In the genomic region with DNA sequence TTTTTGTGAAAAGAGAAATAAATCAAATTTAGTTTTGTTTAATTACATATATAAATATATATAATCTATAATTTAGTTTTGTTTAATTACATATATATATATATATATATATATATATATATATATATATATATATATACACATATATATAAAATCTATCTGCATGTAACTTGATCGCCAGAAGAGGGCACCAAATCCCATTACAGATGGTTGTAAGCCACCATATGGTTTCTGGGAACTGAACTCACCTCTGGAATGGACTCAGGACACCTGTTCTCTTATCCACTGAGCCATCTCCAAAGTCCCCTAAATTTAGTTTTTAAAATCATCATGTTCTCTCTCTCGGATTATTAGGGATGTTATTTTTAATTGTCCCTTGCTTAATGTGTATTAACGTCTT, we compare ENCODE assay signal across 12 mouse cellular contexts. TPM values are rescaled to one million over a fixed set of nuclear protein-coding genes. Genes with fewer than 3 reads are reported as not detected.
DNase-seq lines count a peak whose midpoint lies in the region; ATAC-seq and TF ChIP-seq lines count a peak whose summit lies in the region.
"Had no signal": no experiment of that assay in that cellular context is flagged by ENCODE, and none has a peak within 500 bp of the region (broad histone marks: within the 10 kb centered on the region; RNA-seq: fewer than 3 reads in every experiment).

No protein-coding gene starts in this region.

- no peaks in the 10 kb centered on the region for H3K4me1 ChIP-seq in lung, embryonic 14.5 days (ENCODE audit: insufficient read depth)
- no peaks in the 10 kb centered on the region; a peak in 1 of 4 replicates for H3K4me1 ChIP-seq in MEL (ENCODE audit: control insufficient read depth in 1 of 2, insufficient read depth in 2 of 2, low read length in 2 of 2)
- no peaks in the 10 kb centered on the region for H3K4me1 ChIP-seq in liver, postnatal 0 days (ENCODE audit: insufficient read depth)
- H3K4me1 ChIP-seq: limb, embryonic 12.5 days had no signal

- no peaks in the 10 kb centered on the region for H3K79me2 ChIP-seq in MEL (ENCODE audit: control insufficient read depth, insufficient read depth, low read length, poor library complexity)

- 41% methylated on average over 3 of the region's 3 CpGs for WGBS in lung, embryonic 14.5 days
- WGBS in liver, postnatal 0 days (ENCODE audit: insufficient replicate concordance), result 49% methylated on average over 3 of the region's 3 CpGs

- TF ChIP-seq RAD21 in MEL (IDR thresholded peaks at IDR 0.05; ENCODE audit: low read depth, low read length), result peak; percentile 42

- TF ChIP-seq POLR2A in MEL (IDR thresholded peaks at IDR 0.05; ENCODE audit: control insufficient read depth in 1 of 2, insufficient read depth in 1 of 2, low read depth in 1 of 2, low read length in 2 of 2, poor library complexity in 1 of 2), result no peak

- TF ChIP-seq EP300 in MEL (IDR thresholded peaks at IDR 0.05; ENCODE audit: low read depth in 1 of 2, low read length in 2 of 2), result no peak
- no peak for TF ChIP-seq EP300 in liver, postnatal 0 days (IDR thresholded peaks at IDR 0.05; ENCODE audit: low read depth)

- no peak overlapping the region for H3K4me3 ChIP-seq in lung, embryonic 14.5 days (ENCODE audit: low read depth, low read length)
- no peak overlapping the region for H3K4me3 ChIP-seq in MEL (ENCODE audit: control insufficient read depth in 1 of 2, insufficient read depth in 1 of 2, low read depth in 2 of 2, low read length in 2 of 2)
- no peak overlapping the region for H3K4me3 ChIP-seq in liver, postnatal 0 days (ENCODE audit: low read depth, low read length)
- H3K4me3 ChIP-seq: limb, embryonic 12.5 days had no signal

- no peaks in the 10 kb centered on the region for H3K36me3 ChIP-seq in lung, embryonic 14.5 days (ENCODE audit: insufficient read depth)
- H3K36me3 ChIP-seq in MEL (ENCODE audit: control insufficient read depth in 1 of 2, insufficient read depth in 2 of 2, low read length in 2 of 2), result peaks cover 0 to 2% of the 10 kb centered on the region in 2 experiments; a peak in 1 of 4 replicates
- no peaks in the 10 kb centered on the region for H3K36me3 ChIP-seq in liver, postnatal 0 days (replicated peaks; ENCODE audit: insufficient read depth, low read length)
- H3K36me3 ChIP-seq: G1E; limb, embryonic 12.5 days had no signal

- peak; percentile 29 for TF ChIP-seq CTCF in lung, embryonic 14.5 days (IDR thresholded peaks at IDR 0.05; ENCODE audit: low read depth)
- TF ChIP-seq CTCF in MEL (IDR thresholded peaks at IDR 0.05 in 2 of 3, conservative IDR thresholded peaks at IDR 0.05 in 1 of 3; ENCODE audit: control insufficient read depth in 1 of 3, insufficient read depth in 1 of 3, low read depth in 2 of 3, low read length in 3 of 3, poor library complexity in 1 of 3, severe bottlenecking in 1 of 3), result peak; percentile 16 to 40 (median 19); a peak in 3 of 6 replicates
- peak; percentile 42 for TF ChIP-seq CTCF in liver, postnatal 0 days (IDR thresholded peaks at IDR 0.05; ENCODE audit: low read depth)

- H3K9ac ChIP-seq in lung, embryonic 14.5 days, result no peak overlapping the region
- no peak overlapping the region for H3K9ac ChIP-seq in MEL (ENCODE audit: control insufficient read depth, low read depth, low read length, poor library complexity, severe bottlenecking)
- no peak overlapping the region for H3K9ac ChIP-seq in liver, postnatal 0 days (replicated peaks)
- H3K9ac ChIP-seq: limb, embryonic 12.5 days had no signal

- peak; percentile 52 for DNase-seq in embryo, embryonic 10 days (ENCODE audit: low spot score)
- DNase-seq in embryo, embryonic 9.5 days (ENCODE audit: extremely low spot score), result no peak
- DNase-seq in lung, embryonic 14.5 days, result peak; percentile 56
- DNase-seq in lung, postnatal 4 days, result no peak
- peak; percentile 76 for DNase-seq in MEL (ENCODE audit: low read depth, low spot score)
- DNase-seq in liver, postnatal 0 days, result peak; percentile 18
- no peak for DNase-seq in frontal cortex, postnatal 10 days (ENCODE audit: low spot score in 2 of 2)
- DNase-seq in layer of hippocampus, postnatal 25 days (ENCODE audit: extremely low spot score in 1 of 2, low spot score in 1 of 2), result no peak
- DNase-seq: cerebellum, postnatal 36 days; spleen, adult 18-20 months had no signal

- ATAC-seq in lung, embryonic 14.5 days (ENCODE audit: insufficient read depth), result no peak
- ATAC-seq in liver, postnatal 0 days, result no peak

- H3K27ac ChIP-seq in lung, embryonic 14.5 days (ENCODE audit: low read depth), result no peak overlapping the region
- H3K27ac ChIP-seq in MEL (ENCODE audit: control insufficient read depth, low read depth, low read length), result no peak overlapping the region
- no peak overlapping the region for H3K27ac ChIP-seq in liver, postnatal 0 days (ENCODE audit: low read depth)
- H3K27ac ChIP-seq: limb, embryonic 12.5 days had no signal

- no peaks in the 10 kb centered on the region for H3K9me3 ChIP-seq in lung, embryonic 14.5 days (ENCODE audit: low read depth, low read length)
- no peaks in the 10 kb centered on the region for H3K9me3 ChIP-seq in MEL (replicated peaks; ENCODE audit: insufficient read depth, low read length)
- H3K9me3 ChIP-seq in liver, postnatal 0 days (ENCODE audit: low read length), result no peaks in the 10 kb centered on the region
- H3K9me3 ChIP-seq: limb, embryonic 12.5 days had no signal

- no peak overlapping the region for H3K4me2 ChIP-seq in lung, embryonic 14.5 days
- H3K4me2 ChIP-seq in liver, postnatal 0 days (ENCODE audit: low read depth, low read length), result no peak overlapping the region
- H3K4me2 ChIP-seq: limb, embryonic 12.5 days had no signal

- H3K27me3 ChIP-seq in lung, embryonic 14.5 days (ENCODE audit: insufficient read depth, low read length), result no peaks in the 10 kb centered on the region
- H3K27me3 ChIP-seq in MEL (ENCODE audit: control insufficient read depth in 1 of 2, insufficient read depth in 2 of 2, low read length in 2 of 2), result no peaks in the 10 kb centered on the region
- H3K27me3 ChIP-seq in liver, postnatal 0 days (ENCODE audit: insufficient read depth, low read length), result no peaks in the 10 kb centered on the region
- H3K27me3 ChIP-seq: limb, embryonic 12.5 days had no signal

TF ChIP-seq in MEL, 35 proteins besides CTCF, POLR2A, EP300 and RAD21:
- 0 out of 2 replicates have a peak, but pooled peaks have one; percentile 21 for TF ChIP-seq ZC3H11A (IDR thresholded peaks at IDR 0.05; ENCODE audit: low read depth, low read length)
- TF ChIP-seq SMC3 (IDR thresholded peaks at IDR 0.05; ENCODE audit: low read depth, low read length), result peak; percentile 40
- TF ChIP-seq HCFC1 (IDR thresholded peaks at IDR 0.05; ENCODE audit: low read depth, low read length), result no peak
- no peak for TF ChIP-seq POLR2AphosphoS5 (IDR thresholded peaks at IDR 0.05; ENCODE audit: borderline replicate concordance, low read depth, low read length)

RNA-seq across cellular contexts. Expression of a gene that starts 51.6 kb away (rescaled TPM):
- polyA plus RNA-seq in lung, embryonic 14.5 days (2014; fragmentation: Nextera tagmentation; extraction: Ambion mirVana), result 2.9 and 3.1 TPM in 2 replicates
- total RNA-seq in MEL (2012; rRNA removed), result 15.1 and 17.7 TPM in 2 replicates
- polyA plus RNA-seq in MEL (2012; ENCODE audit: insufficient read depth in 1 of 2, insufficient read length in 2 of 2, low read depth in 1 of 2, low replicate concordance in 2 of 2, missing spikeins in 1 of 2), result 10 to 100 TPM in 1 of 2 experiments, not detected in 1; 13.1 TPM
- polyA plus RNA-seq in liver, postnatal 0 days (2015; fragmentation: Nextera tagmentation; extraction: Ambion mirVana), result 11.3 and 12.3 TPM in 2 replicates
- 1 to 10 TPM; 2.1 to 3.1 TPM for total RNA-seq in layer of hippocampus, postnatal 25 days (2021)
- polyA plus RNA-seq: G1E had no signal

Comparison
In these comparisons a context has a peak if more than half of its experiments do, and no peak if none do; other contexts are left out.
1. DNase-seq: peak in embryo, embryonic 10 days (single experiment), lung, embryonic 14.5 days (single experiment), MEL (single experiment) and liver, postnatal 0 days (single experiment); none in embryo, embryonic 9.5 days (single experiment), lung, postnatal 4 days (0 of 2), frontal cortex, postnatal 10 days (0 of 2) and layer of hippocampus, postnatal 25 days (0 of 2).
2. Peak in every context shown above with its lines, with median percentiles within 50 percentile points of each other: CTCF ChIP-seq.